Mouse (Mus musculus) R1 (cell line): Measurements from ENCODE around the gene Tmem132d.
"Not testable (repeated sequence)": the region's sequence is repeated elsewhere in the genome, so short reads cannot be mapped to it uniquely, and the experiment has no call there.

ENCODE experiments used
- DNase-seq: peaks from one replicate; pipeline ENCODE4 v3.0.0-alpha.2; 2018; ENCODE audit warnings: low read depth, low spot score

Gene Tmem132d

GRCm38 (mm10) chr5:127942171-127942570, 490.7 kb downstream of the Tmem132d start:
- not testable (repeated sequence) for DNase-seq

DNA sequence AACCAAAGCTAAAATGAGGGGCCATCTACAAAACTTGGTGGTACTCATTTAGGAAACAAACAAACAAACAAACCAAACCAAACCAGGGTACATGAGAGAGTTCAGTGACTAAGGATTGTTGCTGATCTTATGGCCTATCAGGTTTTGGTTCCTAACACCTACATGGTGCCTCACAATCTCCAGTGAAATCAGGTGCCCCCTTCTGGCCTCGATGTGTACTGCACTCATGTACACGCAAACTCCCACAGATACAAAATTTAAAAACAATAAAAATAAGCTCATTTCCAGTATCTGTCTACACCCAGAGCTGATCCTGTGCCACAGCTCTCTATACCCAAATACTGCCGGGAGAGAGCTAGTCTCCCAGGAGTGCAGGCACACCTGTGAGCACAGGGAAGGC, 495.0 kb downstream of the Tmem132d start:
- DNase-seq: peak; percentile 52

- no peak for DNase-seq
Measured at GRCm38 (mm10) chr5:127929687-127930086, 503.2 kb downstream of the Tmem132d start.

- no peak for DNase-seq
Measured at GRCm38 (mm10) chr5:127926686-127927085, 506.2 kb downstream of the Tmem132d start.

DNA sequence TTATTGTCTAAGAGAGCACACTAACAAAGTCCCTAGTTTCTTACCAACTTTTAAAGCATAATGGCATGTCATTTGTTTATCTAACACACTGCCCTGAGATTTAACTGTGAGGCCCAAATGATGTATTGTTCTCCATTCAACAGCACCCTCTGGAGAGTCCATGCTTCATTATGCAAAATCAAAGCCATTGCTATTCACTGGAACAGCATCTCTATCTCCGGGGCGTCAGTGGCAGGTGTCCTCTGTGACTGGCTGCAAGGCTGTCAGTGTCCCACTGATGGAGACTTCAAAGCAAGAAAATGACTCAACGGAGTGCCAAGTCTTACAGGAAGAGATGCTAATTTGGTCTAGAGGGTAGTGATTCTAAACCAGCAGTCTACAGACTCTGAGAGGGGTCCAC, 508.8 kb downstream of the Tmem132d start:
- DNase-seq: peak; percentile 5

- DNase-seq: no peak
Measured at GRCm38 (mm10) chr5:127919171-127919570, 513.7 kb downstream of the Tmem132d start.

- DNase-seq: no peak
Measured at GRCm38 (mm10) chr5:127918376-127918775, 514.5 kb downstream of the Tmem132d start.

DNA sequence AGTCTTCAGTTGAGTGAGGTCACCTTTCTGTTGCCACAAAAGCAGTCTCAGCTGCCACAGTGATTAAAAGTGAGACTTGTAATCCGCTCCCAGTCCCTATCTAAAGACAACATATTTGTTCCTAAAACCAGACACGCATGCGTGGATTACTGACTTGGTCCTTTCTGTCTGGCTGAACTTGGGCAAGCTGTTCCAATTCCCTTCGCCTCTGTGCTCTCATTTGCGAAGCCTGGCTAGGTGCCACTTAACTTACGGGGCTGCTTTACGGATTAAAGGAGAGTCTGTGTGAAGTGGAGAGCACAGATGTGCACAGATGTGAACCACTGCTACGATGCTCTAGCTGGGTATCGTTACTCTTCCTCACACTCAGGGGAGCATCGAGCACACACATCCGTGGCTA, 518.7 kb downstream of the Tmem132d start:
- DNase-seq: no peak

GRCm38 (mm10) chr5:127911603-127912002, 521.3 kb downstream of the Tmem132d start:
- DNase-seq: no peak

- DNase-seq: no peak
Measured at GRCm38 (mm10) chr5:127910356-127910755, 522.5 kb downstream of the Tmem132d start.

DNA sequence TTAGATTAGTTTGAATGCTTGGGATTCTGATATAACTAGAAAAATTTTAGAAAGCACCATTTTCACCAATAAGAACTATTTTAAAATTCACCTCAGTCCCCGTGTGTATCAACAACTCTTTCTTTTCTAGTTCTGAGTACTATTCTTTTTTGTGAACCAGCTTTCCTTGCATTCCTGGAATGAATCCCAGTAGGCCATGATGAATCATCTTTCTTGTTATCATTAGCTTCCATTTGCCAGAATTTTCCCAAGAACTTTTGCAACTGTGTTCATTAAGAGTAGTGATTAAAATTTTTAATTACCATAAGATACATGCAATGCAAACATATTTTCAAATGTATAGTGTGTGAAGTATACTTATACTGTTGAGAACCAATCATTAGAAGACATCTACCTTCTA, 537.7 kb downstream of the Tmem132d start:
- no peak for DNase-seq

DNA sequence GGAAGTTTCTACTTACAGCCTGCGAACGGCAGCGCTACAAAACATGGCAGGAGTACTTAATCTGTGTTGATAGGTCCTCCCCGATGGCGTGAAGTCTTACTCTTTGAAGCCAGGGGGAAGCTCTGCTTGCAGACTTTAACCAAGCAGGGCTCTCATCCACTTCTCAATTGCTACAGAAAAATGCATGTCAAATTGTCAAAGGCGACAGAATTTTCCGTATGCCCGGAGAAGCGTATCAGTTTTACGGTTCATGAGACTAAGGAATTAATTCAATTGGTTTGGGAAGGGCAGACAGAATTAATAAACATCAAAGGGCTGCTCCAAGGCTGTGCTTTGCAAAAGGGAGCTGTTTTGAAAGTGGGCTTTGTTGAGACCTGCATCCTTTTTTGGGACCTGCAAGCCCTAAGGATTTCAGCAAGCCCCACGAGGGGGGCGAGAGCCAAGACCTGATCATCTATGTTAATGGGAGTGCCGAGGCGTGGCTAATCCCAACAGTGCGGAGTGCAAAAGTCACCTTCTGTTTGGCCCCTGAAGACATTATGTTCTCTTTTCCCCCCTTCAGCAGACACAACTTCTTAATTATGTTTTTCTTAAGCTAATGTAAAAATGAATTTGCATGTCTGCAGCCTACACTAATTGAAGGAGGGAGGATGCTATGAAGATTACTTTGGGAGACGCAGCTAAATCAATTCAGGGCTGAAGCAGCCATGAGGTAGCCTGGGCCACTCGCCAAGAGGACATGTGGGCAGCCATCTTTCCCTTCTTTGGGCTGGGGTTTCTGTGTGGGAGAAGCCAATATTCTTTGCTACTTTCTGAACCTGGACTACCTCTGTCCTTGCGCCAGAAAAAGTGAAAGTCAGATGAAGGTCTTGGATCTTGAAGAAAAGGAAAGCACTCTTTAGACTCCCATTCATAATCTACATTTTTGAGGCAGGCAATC, 547.0 kb downstream of the Tmem132d start:
- no peak for DNase-seq

DNA sequence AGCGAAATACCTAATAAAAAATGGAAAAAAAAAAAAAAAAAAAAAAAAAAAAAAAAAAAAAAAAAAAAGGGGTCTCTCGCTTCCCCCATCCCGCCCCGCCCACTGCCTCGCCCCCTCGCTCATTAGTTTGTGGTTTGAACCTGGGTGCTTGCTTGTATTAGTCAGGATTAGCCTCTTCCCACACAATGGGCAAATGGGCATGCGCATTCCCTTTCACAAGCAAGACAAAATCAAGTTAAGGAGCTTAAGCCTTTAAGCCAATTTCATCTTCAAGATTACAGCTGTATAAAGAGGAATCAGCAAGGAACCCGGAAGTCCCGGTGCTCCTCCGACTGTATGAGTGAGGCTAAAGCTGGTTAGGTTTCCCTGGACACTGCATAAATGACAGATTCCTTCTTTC, 549.9 kb downstream of the Tmem132d start:
- no peak for DNase-seq

DNA sequence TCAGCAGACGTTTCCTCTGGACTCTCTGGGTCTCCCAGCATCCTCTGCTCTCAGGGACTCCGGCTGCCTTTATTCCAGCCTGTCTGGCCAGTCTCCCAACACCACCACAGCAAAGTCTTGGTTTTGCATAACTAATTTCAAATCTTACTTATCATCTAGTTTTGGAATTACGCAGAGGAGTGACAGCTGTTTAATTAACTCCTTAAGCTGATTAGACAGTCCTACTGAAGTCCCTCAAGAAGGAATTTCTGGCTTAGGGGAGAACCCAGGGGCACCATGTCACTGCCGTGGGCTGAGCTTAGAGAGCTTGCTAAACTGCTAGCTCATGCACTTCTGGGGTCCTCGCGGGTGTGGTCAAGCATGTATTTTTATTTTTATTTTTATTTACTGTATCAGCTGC, 558.4 kb downstream of the Tmem132d start:
- DNase-seq: no peak

GRCm38 (mm10) chr5:127865157-127865556, 567.7 kb downstream of the Tmem132d start:
- no peak for DNase-seq

DNA sequence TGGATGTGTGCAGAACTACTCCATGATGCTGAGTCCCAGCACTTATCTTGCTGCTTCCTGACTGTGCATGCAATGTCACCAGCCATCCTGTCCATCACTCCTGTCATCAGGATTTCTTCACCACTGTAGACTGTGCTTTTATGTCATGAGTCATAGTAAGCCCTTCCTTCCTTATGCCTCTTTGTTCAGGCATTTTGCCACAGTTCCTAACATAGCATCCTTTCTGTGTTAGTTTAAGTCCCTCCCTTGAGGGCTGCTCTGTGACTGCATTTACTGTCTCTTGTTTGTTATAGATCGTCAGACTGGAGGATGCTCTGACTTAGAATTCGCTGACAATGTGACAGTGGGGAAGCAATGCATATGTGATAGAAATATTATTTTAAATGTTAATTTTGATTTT, 573.2 kb downstream of the Tmem132d start:
- no peak for DNase-seq

GRCm38 (mm10) chr5:127852305-127852704, 580.6 kb downstream of the Tmem132d start:
- DNase-seq: no peak

GRCm38 (mm10) chr5:127831791-127832190, 601.1 kb downstream of the Tmem132d start:
- no peak for DNase-seq

- peak; percentile 53 for DNase-seq
Measured at GRCm38 (mm10) chr5:127830831-127831230, 602.0 kb downstream of the Tmem132d start.

GRCm38 (mm10) chr5:127828756-127829155, 604.1 kb downstream of the Tmem132d start:
- DNase-seq: no peak

DNA sequence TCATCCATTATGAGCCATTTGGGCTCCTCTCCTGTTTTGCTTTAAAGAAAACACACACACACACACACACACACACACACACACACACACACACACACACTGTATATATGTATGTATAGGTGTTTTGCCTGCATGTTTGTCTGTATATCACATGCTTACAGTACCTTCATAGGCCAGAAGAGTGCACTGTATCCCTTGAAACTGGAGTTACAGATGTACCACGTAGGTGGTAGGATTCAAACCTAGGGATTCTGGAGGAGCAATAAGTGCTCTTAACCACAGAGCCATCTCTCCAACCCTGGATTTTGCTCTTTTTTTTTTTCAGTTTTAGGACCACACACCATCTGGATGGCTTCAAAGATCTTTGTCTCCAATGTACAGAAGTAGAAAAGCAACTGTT, 610.9 kb downstream of the Tmem132d start:
- peak; percentile 34 for DNase-seq

- no peak for DNase-seq
Measured at GRCm38 (mm10) chr5:127815292-127815691, 617.6 kb downstream of the Tmem132d start.

DNA sequence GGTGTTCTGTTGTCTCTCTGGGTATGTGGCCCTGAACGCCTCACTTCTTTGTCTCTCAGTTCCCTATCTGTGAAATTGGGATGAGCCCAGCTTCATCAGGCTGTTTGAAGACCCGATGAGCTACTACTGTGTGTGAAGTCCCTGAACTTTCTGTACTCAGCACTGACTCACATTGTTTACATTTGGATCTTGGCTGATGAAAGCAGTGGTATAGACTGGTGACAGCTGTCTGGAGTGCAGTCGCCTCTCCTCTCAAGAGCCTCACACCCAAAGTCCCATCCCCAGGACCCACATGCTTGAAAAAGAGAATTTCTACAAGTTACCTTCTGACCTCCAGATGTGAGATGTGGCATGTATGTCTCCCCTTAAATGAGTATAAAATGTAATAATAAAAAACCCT, 625.5 kb downstream of the Tmem132d start:
- no peak for DNase-seq
